ENCODE assay signal across 12 mouse cellular contexts in genomic region chr3:100997785-100998570, GRCm38 (mm10). TPM values are rescaled to one million over a fixed set of nuclear protein-coding genes. Genes with fewer than 3 reads are reported as not detected.
DNase-seq lines count a peak whose midpoint lies in the region; ATAC-seq and TF ChIP-seq lines count a peak whose summit lies in the region.
"Had no signal": no experiment of that assay in that cellular context is flagged by ENCODE, and none has a peak within 500 bp of the region (broad histone marks: within the 10 kb centered on the region; RNA-seq: fewer than 3 reads in every experiment).

No protein-coding gene starts in this region.

- 67% methylated on average over 10 of the region's 10 CpGs for WGBS in intestine, embryonic 15.5 days
- 68% methylated on average over 10 of the region's 10 CpGs for WGBS in intestine, postnatal 0 days
- WGBS in lung, embryonic 15.5 days, result 36% methylated on average over 10 of the region's 10 CpGs
- WGBS in midbrain, embryonic 15.5 days, result 84% methylated on average over 10 of the region's 10 CpGs
- 77% methylated on average over 10 of the region's 10 CpGs for WGBS in neural tube, embryonic 15.5 days

- peaks cover 3% of the 10 kb centered on the region; the same call in 1 of the 2 replicates for H3K4me1 ChIP-seq in intestine, embryonic 15.5 days (replicated peaks)
- no peaks in the 10 kb centered on the region for H3K4me1 ChIP-seq in intestine, postnatal 0 days (replicated peaks; ENCODE audit: control insufficient read depth, insufficient read depth, low read length)
- H3K4me1 ChIP-seq in lung, embryonic 15.5 days, result peaks cover 32% of the 10 kb centered on the region
- peaks cover 8% of the 10 kb centered on the region for H3K4me1 ChIP-seq in midbrain, embryonic 15.5 days
- H3K4me1 ChIP-seq in neural tube, embryonic 15.5 days, result no peaks in the 10 kb centered on the region; the same call in 1 of the 2 replicates

- no peak overlapping the region for H3K4me3 ChIP-seq in intestine, embryonic 15.5 days (replicated peaks)
- no peak overlapping the region for H3K4me3 ChIP-seq in intestine, postnatal 0 days (ENCODE audit: low read depth, low read length)
- no peak overlapping the region for H3K4me3 ChIP-seq in lung, embryonic 15.5 days
- H3K4me3 ChIP-seq in midbrain, embryonic 15.5 days, result no peak overlapping the region
- H3K4me3 ChIP-seq in neural tube, embryonic 15.5 days (replicated peaks), result no peak overlapping the region
- H3K4me3 ChIP-seq: limb, embryonic 13.5 days; neural tube, embryonic 13.5 days had no signal

- H3K27me3 ChIP-seq in intestine, embryonic 15.5 days (replicated peaks), result no peaks in the 10 kb centered on the region
- no peaks in the 10 kb centered on the region for H3K27me3 ChIP-seq in intestine, postnatal 0 days (replicated peaks; ENCODE audit: control insufficient read depth, insufficient read depth, low read length)
- no peaks in the 10 kb centered on the region for H3K27me3 ChIP-seq in lung, embryonic 15.5 days
- H3K27me3 ChIP-seq in midbrain, embryonic 15.5 days (replicated peaks), result no peaks in the 10 kb centered on the region
- H3K27me3 ChIP-seq in neural tube, embryonic 15.5 days (replicated peaks), result no peaks in the 10 kb centered on the region
- H3K27me3 ChIP-seq: limb, embryonic 13.5 days; neural tube, embryonic 13.5 days had no signal

- ATAC-seq in intestine, embryonic 15.5 days, result peak; percentile 25; the same call in 1 of the 2 replicates
- ATAC-seq in intestine, postnatal 0 days, result no peak
- ATAC-seq in granulocyte monocyte progenitor cell, adult 5-6 weeks (replicated peaks; ENCODE audit: poor library complexity, severe bottlenecking), result peak; percentile 28
- peak; percentile 84 for ATAC-seq in lung, embryonic 15.5 days (ENCODE audit: borderline replicate concordance, extremely low read depth, low FRiP score, low TSS enrichment)
- ATAC-seq in midbrain, embryonic 15.5 days (replicated peaks), result no peak
- no peak for ATAC-seq in neural tube, embryonic 15.5 days (ENCODE audit: low FRiP score)

- no peak overlapping the region for H3K27ac ChIP-seq in intestine, embryonic 15.5 days
- H3K27ac ChIP-seq in intestine, postnatal 0 days (ENCODE audit: low read depth, low read length), result no peak overlapping the region
- peak overlapping the region; percentile 70 for H3K27ac ChIP-seq in lung, embryonic 15.5 days
- no peak overlapping the region for H3K27ac ChIP-seq in midbrain, embryonic 15.5 days
- H3K27ac ChIP-seq in neural tube, embryonic 15.5 days (replicated peaks), result no peak overlapping the region
- H3K27ac ChIP-seq: limb, embryonic 13.5 days; neural tube, embryonic 13.5 days had no signal

- H3K36me3 ChIP-seq in intestine, embryonic 15.5 days, result no peaks in the 10 kb centered on the region
- H3K36me3 ChIP-seq in intestine, postnatal 0 days (ENCODE audit: control insufficient read depth, insufficient read depth), result no peaks in the 10 kb centered on the region
- H3K36me3 ChIP-seq in lung, embryonic 15.5 days, result no peaks in the 10 kb centered on the region
- H3K36me3 ChIP-seq in midbrain, embryonic 15.5 days (replicated peaks), result no peaks in the 10 kb centered on the region
- H3K36me3 ChIP-seq in neural tube, embryonic 15.5 days, result no peaks in the 10 kb centered on the region
- H3K36me3 ChIP-seq: limb, embryonic 13.5 days; neural tube, embryonic 13.5 days had no signal

- H3K9ac ChIP-seq in intestine, embryonic 15.5 days, result no peak overlapping the region
- H3K9ac ChIP-seq in intestine, postnatal 0 days (ENCODE audit: low read depth, low read length), result no peak overlapping the region
- H3K9ac ChIP-seq in lung, embryonic 15.5 days, result no peak overlapping the region
- no peak overlapping the region for H3K9ac ChIP-seq in midbrain, embryonic 15.5 days
- no peak overlapping the region for H3K9ac ChIP-seq in neural tube, embryonic 15.5 days (replicated peaks)
- H3K9ac ChIP-seq: limb, embryonic 13.5 days; neural tube, embryonic 13.5 days had no signal

- H3K9me3 ChIP-seq in intestine, embryonic 15.5 days, result no peaks in the 10 kb centered on the region
- H3K9me3 ChIP-seq in intestine, postnatal 0 days (ENCODE audit: control insufficient read depth), result no peaks in the 10 kb centered on the region
- no peaks in the 10 kb centered on the region for H3K9me3 ChIP-seq in lung, embryonic 15.5 days
- H3K9me3 ChIP-seq in midbrain, embryonic 15.5 days, result no peaks in the 10 kb centered on the region
- H3K9me3 ChIP-seq in neural tube, embryonic 15.5 days (replicated peaks), result no peaks in the 10 kb centered on the region
- H3K9me3 ChIP-seq: limb, embryonic 13.5 days; neural tube, embryonic 13.5 days had no signal

- H3K4me2 ChIP-seq in intestine, embryonic 15.5 days (replicated peaks), result no peak overlapping the region
- H3K4me2 ChIP-seq in intestine, postnatal 0 days (replicated peaks; ENCODE audit: low read depth), result no peak overlapping the region
- no peak overlapping the region for H3K4me2 ChIP-seq in lung, embryonic 15.5 days
- no peak overlapping the region for H3K4me2 ChIP-seq in midbrain, embryonic 15.5 days
- H3K4me2 ChIP-seq in neural tube, embryonic 15.5 days, result no peak overlapping the region
- H3K4me2 ChIP-seq: limb, embryonic 13.5 days had no signal

- DNase-seq in Muller cell, postnatal 12 days (ENCODE audit: inconsistent ontology term), result peak; percentile 69
- DNase-seq in testis, postnatal 10 days (ENCODE audit: low spot score), result no peak
- DNase-seq: gastrocnemius, postnatal 36 days had no signal

- TF ChIP-seq CTCF in intestine, postnatal 0 days (IDR thresholded peaks at IDR 0.05; ENCODE audit: low read depth), result no peak

RNA-seq across cellular contexts. Expression of gene Ttf2, which starts 28.5 kb away (rescaled TPM):
- 12.6 and 13.1 TPM in 2 replicates for polyA plus RNA-seq in intestine, embryonic 15.5 days (2015; fragmentation: Nextera tagmentation; extraction: Ambion mirVana)
- 2.7 and 3.4 TPM in 2 replicates for polyA plus RNA-seq in intestine, postnatal 0 days (2015; fragmentation: Nextera tagmentation; extraction: Ambion mirVana)
- total RNA-seq in granulocyte monocyte progenitor cell, adult 5-6 weeks (2014; fragmentation: Nextera tagmentation), result 21.3 and 23.5 TPM in 2 replicates
- 29.0 and 29.2 TPM in 2 replicates for total RNA-seq in granulocyte monocyte progenitor cell, adult 5-6 weeks (2017)
- polyA plus RNA-seq in lung, embryonic 15.5 days (2015; fragmentation: Nextera tagmentation; extraction: Ambion mirVana), result 20.8 and 21.2 TPM in 2 replicates
- 3.9 and 4.3 TPM in 2 replicates for polyA plus RNA-seq in midbrain, embryonic 15.5 days (2015; fragmentation: Nextera tagmentation; extraction: Ambion mirVana)
- 3.0 and 6.7 TPM in 2 replicates for polyA plus RNA-seq in neural tube, embryonic 15.5 days (2015; fragmentation: Nextera tagmentation; extraction: Ambion mirVana)

RNA-seq across cellular contexts. Expression of gene Cd101, which starts 31.4 kb away (rescaled TPM):
- 0.05 TPM in 1 of 2 replicates, not detected in the other for polyA plus RNA-seq in intestine, embryonic 15.5 days (2015; fragmentation: Nextera tagmentation; extraction: Ambion mirVana)
- polyA plus RNA-seq in intestine, postnatal 0 days (2015; fragmentation: Nextera tagmentation; extraction: Ambion mirVana), result 1.0 and 1.1 TPM in 2 replicates
- total RNA-seq in granulocyte monocyte progenitor cell, adult 5-6 weeks (2014; fragmentation: Nextera tagmentation), result not detected in 2 replicates
- total RNA-seq in granulocyte monocyte progenitor cell, adult 5-6 weeks (2017), result 0.17 and 0.36 TPM in 2 replicates
- 0.17 TPM in 1 of 2 replicates, not detected in the other for polyA plus RNA-seq in lung, embryonic 15.5 days (2015; fragmentation: Nextera tagmentation; extraction: Ambion mirVana)
- 0.05 TPM in 1 of 2 replicates, not detected in the other for polyA plus RNA-seq in midbrain, embryonic 15.5 days (2015; fragmentation: Nextera tagmentation; extraction: Ambion mirVana)
- 0.19 TPM in 1 of 2 replicates, not detected in the other for polyA plus RNA-seq in neural tube, embryonic 15.5 days (2015; fragmentation: Nextera tagmentation; extraction: Ambion mirVana)
- total RNA-seq: MEL had no signal

Comparison
In these comparisons a context has a peak if more than half of its experiments do, and no peak if none do; other contexts are left out.
1. ATAC-seq: peak in intestine, embryonic 15.5 days (single experiment), granulocyte monocyte progenitor cell, adult 5-6 weeks (single experiment) and lung, embryonic 15.5 days (single experiment); none in intestine, postnatal 0 days (single experiment), midbrain, embryonic 15.5 days (single experiment) and neural tube, embryonic 15.5 days (single experiment).